Mouse (Mus musculus) liver, embryonic 14.5 days (tissue): ENCODE data around the gene Palld. TPM values are rescaled to one million over a fixed set of nuclear protein-coding genes. Genes with fewer than 3 reads are reported as not detected.
A peak's percentile ranks its signal among the peaks of the same experiment; 100 is the strongest.

Source experiments
- ATAC-seq: fragments of 200-750 bp; cut with Nextera tagmentation; 2 replicates; pipeline ENCODE4 v1.8.0; 2017; ENCODE audit warnings: moderate number of reproducible peaks, mild to moderate bottlenecking, moderate library complexity; ENCODE audit not compliant: insufficient read depth
- DNase-seq, 3 experiments: peaks; one replicate each; pipeline ENCODE4 v3.0.0-alpha.2; 2012 to 2013; ENCODE audit warnings: low read depth in 3 of 3, low spot score in 3 of 3
- H3K27ac ChIP-seq: fragments of 300-500 bp; sonication (generic); 2 replicates; pipeline ENCODE4 v1.5.1; 2014; ENCODE audit warnings: moderate library complexity, mild to moderate bottlenecking, control low read depth, inconsistent platforms
- H3K27me3 ChIP-seq: fragments of 300-500 bp; sonication (generic); 2 replicates; pipeline ENCODE4 v1.6.1; 2014; ENCODE audit warnings: mild to moderate bottlenecking, low read length, moderate library complexity; ENCODE audit not compliant: control insufficient read depth, insufficient read depth
- H3K36me3 ChIP-seq: fragments of 300-500 bp; sonication (generic); replicated peaks from 2 replicates; pipeline ENCODE4 v1.6.1; 2014; ENCODE audit warnings: low read depth; ENCODE audit not compliant: control insufficient read depth, insufficient read depth
- H3K4me1 ChIP-seq, 2 experiments: fragments of 200-500 bp in 1 of 2; fragments of 300-500 bp in 1 of 2; sonication (generic) in 1 of 2; replicated peaks; 2 replicates each; pipeline ENCODE4 v1.6.1; 2012 to 2014; ENCODE audit warnings: antibody characterized with exemption in 1 of 2, inconsistent platforms in 1 of 2, low read length in 1 of 2; ENCODE audit not compliant: control insufficient read depth in 2 of 2, insufficient read depth in 2 of 2
- H3K4me2 ChIP-seq: fragments of 300-500 bp; sonication (generic); 2 replicates; pipeline ENCODE4 v1.6.1; 2014; ENCODE audit warnings: low read depth, mild to moderate bottlenecking, control low read depth, moderate library complexity
- H3K4me3 ChIP-seq, 2 experiments: fragments of 200-500 bp in 1 of 2; fragments of 300-500 bp in 1 of 2; sonication (generic) in 1 of 2; 2 replicates each; pipeline ENCODE4 v1.5.1; 2012 to 2014; ENCODE audit warnings: low read depth in 2 of 2, low read length in 2 of 2, mild to moderate bottlenecking in 2 of 2, control low read depth in 1 of 2, inconsistent platforms in 1 of 2, moderate library complexity in 1 of 2; ENCODE audit not compliant: insufficient read depth in 1 of 2
- H3K9ac ChIP-seq: fragments of 300-500 bp; sonication (generic); replicated peaks from 2 replicates; pipeline ENCODE4 v1.6.1; 2014; ENCODE audit warnings: mild to moderate bottlenecking, control low read depth, moderate library complexity
- H3K9me3 ChIP-seq: fragments of 300-500 bp; sonication (generic); 2 replicates; pipeline ENCODE4 v1.6.1; 2016; ENCODE audit warnings: low read length, mixed read lengths; ENCODE audit not compliant: control insufficient read depth
- CTCF ChIP-seq: IDR thresholded peaks from 2 replicates; pipeline ENCODE4 v1.5.1; 2016; ENCODE audit warnings: antibody characterized with exemption, low read depth, control low read depth
- EP300 ChIP-seq: IDR thresholded peaks from 2 replicates; pipeline ENCODE4 v1.6.1; 2016; ENCODE audit warnings: antibody characterized with exemption, low read depth
- WGBS: fragments of 180-500 bp; shearing (Covaris S2); extraction: QIAGEN DNeasy Blood & Tissue Kit; methylation state at CpG from one replicate; pipeline ENCODE4 v1.1.7; 2014; ENCODE audit not compliant: insufficient replicate concordance; 5-methylcytosine and 5-hydroxymethylcytosine counted together
- polyA plus RNA-seq, 2 experiments: library from polyadenylated mRNA; depleted of rRNA in 1 of 2; stranded (reverse) in 1 of 2; unstranded in 1 of 2; fragments of >200 nt; fragmentation: Nextera tagmentation in 1 of 2; extraction: Ambion mirVana in 1 of 2; gene quantifications; 2 replicates each; pipeline versions ENCODE4 v1.2.1 to v1.2.3; 2012 to 2014

Gene Palld
- polyA plus RNA-seq, 2 experiments = 1.8 to 2.9 TPM

GRCm38 (mm10) chr8:61831944-61832343 is 70.5 kb downstream of the Palld start:
- 52% methylated on average over 4 of the region's 4 CpGs for WGBS
- DNase-seq = no peak

GRCm38 (mm10) chr8:61830821-61831220 is 71.7 kb downstream of the Palld start:
- Histone ChIP-seq H3K36me3 (no peaks in the 10 kb centered on the region), H3K27me3 (no peaks in the 10 kb centered on the region), H3K4me3 (no peak overlapping the region), H3K9me3 (no peaks in the 10 kb centered on the region), H3K4me2 (no peak overlapping the region), H3K9ac (no peak overlapping the region), H3K27ac (no peak overlapping the region), H3K4me1 (0 out of 4 replicates have a peak, but pooled peaks cover 0 to 2% of the 10 kb centered on the region in 2 experiments)
- DNase-seq (no peak), ATAC-seq (no peak)
- no peak for TF ChIP-seq CTCF
- no peak for TF ChIP-seq EP300
- 47% methylated on average over 6 of the region's 6 CpGs for WGBS

More at GRCm38 (mm10) chr8:61831944-61832343, 70.5 kb downstream of the Palld start:
- Histone ChIP-seq H3K27ac (no peak overlapping the region), H3K9me3 (no peaks in the 10 kb centered on the region), H3K4me3 (no peak overlapping the region), H3K27me3 (no peaks in the 10 kb centered on the region), H3K36me3 (no peaks in the 10 kb centered on the region), H3K9ac (no peak overlapping the region), H3K4me1 (0 out of 4 replicates have a peak, but pooled peaks cover 0 to 2% of the 10 kb centered on the region in 2 experiments), H3K4me2 (no peak overlapping the region)
- TF ChIP-seq CTCF = no peak
- no peak for ATAC-seq

GRCm38 (mm10) chr8:61824563-61824962 is 77.9 kb downstream of the Palld start:
- TF ChIP-seq EP300 (no peak), CTCF (no peak)

GRCm38 (mm10) chr8:61823157-61823556 is 79.3 kb downstream of the Palld start:
- TF ChIP-seq CTCF (no peak), EP300 (no peak)

More at GRCm38 (mm10) chr8:61824563-61824962, 77.9 kb downstream of the Palld start:
- ATAC-seq (peak; percentile 53; the same call in 1 of the 2 replicates), DNase-seq (no peak)
- Histone ChIP-seq H3K27ac (no peak overlapping the region), H3K4me1 (peaks cover 0 to 2% of the 10 kb centered on the region in 2 experiments; a peak in 1 of 4 replicates), H3K4me2 (no peak overlapping the region), H3K9ac (no peak overlapping the region), H3K4me3 (no peak overlapping the region), H3K27me3 (no peaks in the 10 kb centered on the region), H3K9me3 (no peaks in the 10 kb centered on the region), H3K36me3 (no peaks in the 10 kb centered on the region)
- 15% methylated on average over 3 of the region's 3 CpGs for WGBS

GRCm38 (mm10) chr8:61803764-61804163 is 98.7 kb downstream of the Palld start:
- no peaks in the 10 kb centered on the region for H3K4me1 ChIP-seq
- TF ChIP-seq CTCF = no peak
- no peak for TF ChIP-seq EP300
- no peak overlapping the region for H3K4me3 ChIP-seq
- no peaks in the 10 kb centered on the region for H3K36me3 ChIP-seq
- H3K9ac ChIP-seq = no peak overlapping the region
- ATAC-seq = no peak
- H3K27ac ChIP-seq = no peak overlapping the region
- no peak overlapping the region for H3K4me2 ChIP-seq
- DNase-seq = no peak
- WGBS = 65% methylated on average over 2 of the region's 2 CpGs
- H3K27me3 ChIP-seq = no peaks in the 10 kb centered on the region
- H3K9me3 ChIP-seq = no peaks in the 10 kb centered on the region

More at GRCm38 (mm10) chr8:61823157-61823556, 79.3 kb downstream of the Palld start:
- no peak overlapping the region for H3K4me2 ChIP-seq
- H3K36me3 ChIP-seq = no peaks in the 10 kb centered on the region
- H3K27ac ChIP-seq = no peak overlapping the region
- 56% methylated on average over 5 of the region's 5 CpGs for WGBS
- no peaks in the 10 kb centered on the region for H3K27me3 ChIP-seq
- H3K4me1 ChIP-seq = peaks cover 0 to 2% of the 10 kb centered on the region in 2 experiments; a peak in 1 of 4 replicates
- DNase-seq (no peak), ATAC-seq (no peak)
- H3K9ac ChIP-seq = no peak overlapping the region
- H3K4me3 ChIP-seq = no peak overlapping the region
- no peaks in the 10 kb centered on the region for H3K9me3 ChIP-seq
